Mouse (Mus musculus): Measurements from ENCODE around the gene Dnah3. TPM values are rescaled to one million over a fixed set of nuclear protein-coding genes. Genes with fewer than 3 reads are reported as not detected.
A peak's percentile ranks its signal among the peaks of the same experiment; 100 is the strongest.

The Dnah3 gene
- polyA plus RNA-seq, 1 experiment from 2014 or later = not detected

DNA sequence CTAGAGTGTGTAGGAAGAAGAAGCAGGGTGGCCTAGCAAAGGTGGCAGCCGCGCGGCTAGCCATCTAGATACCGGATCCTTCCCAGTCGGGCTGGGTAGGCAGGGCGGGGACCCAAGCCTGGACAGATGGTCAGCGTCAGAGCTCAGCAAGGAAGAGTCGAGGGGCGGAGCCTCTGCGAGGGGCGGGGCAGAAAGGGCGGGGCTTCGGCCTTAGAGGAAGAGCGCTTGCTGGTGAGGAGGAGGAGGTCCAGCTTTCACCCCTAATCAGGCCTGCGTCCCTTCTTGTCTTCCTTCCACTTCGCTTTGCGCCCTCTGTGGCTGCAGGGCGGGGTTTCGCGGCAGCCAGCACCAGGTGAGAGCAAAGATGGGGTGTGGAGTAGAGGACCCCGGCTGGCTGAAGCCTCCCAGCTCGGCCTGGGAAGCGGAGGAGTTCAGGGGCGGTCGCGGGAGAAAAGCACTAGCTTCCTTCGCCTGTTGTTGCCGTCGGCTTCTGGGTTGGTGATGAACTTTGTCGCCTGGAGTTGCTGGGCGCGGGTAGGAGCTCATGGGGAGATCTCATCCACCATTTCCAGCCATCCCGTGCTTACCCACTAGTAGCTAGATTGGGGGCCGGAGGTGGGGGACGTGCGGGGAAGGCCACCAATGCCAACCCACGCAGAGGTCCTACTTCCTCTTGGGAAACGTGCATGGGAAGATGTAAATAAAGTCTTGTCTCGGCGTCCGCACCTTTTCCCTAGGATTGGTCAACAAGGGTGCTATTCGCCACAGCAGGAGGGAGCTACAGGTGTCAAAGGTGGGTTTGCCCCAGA lies 7.3 kb upstream of the Dnah3 start, which contains the start of gene Tmem159:
Tmem159 (plus strand) TSS at position 190 of the 809 bp plus-strand sequence.
- Histone ChIP-seq H3K27ac (peak within 1 kb of the TSS; percentile 80), H3K4me1 (peaks cover 10% of the 10 kb centered on the region), H3K4me3 (peak within 1 kb of the TSS; percentile 80), H3K36me3 (no peaks in the 10 kb centered on the region), H3K9me3 (no peaks in the 10 kb centered on the region), H3K27me3 (ENCODE audit: insufficient read depth, poor library complexity, severe bottlenecking) (no peaks in the 10 kb centered on the region)
- under 1% methylated on average over 41 of the region's 42 CpGs for WGBS
- DNase-seq (ENCODE audit: low spot score) = peak; percentile 95

- Histone ChIP-seq H3K9me3 (no peaks in the 10 kb centered on the region), H3K27me3 (ENCODE audit: insufficient read depth, poor library complexity, severe bottlenecking) (no peaks in the 10 kb centered on the region), H3K4me3 (no peak overlapping the region), H3K36me3 (no peaks in the 10 kb centered on the region), H3K4me1 (peaks cover 9% of the 10 kb centered on the region), H3K27ac (no peak overlapping the region)
- WGBS = 29% methylated on average over 9 of the region's 9 CpGs
- DNase-seq (ENCODE audit: low spot score) = no peak
These were observed 3.3 kb upstream of the Dnah3 start for GRCm38 (mm10) chr7:120098403-120098802.

- DNase-seq (ENCODE audit: low spot score) = no peak
- H3K4me3 ChIP-seq = no peak overlapping the region
- H3K27ac ChIP-seq = no peak overlapping the region
- no peaks in the 10 kb centered on the region for H3K27me3 ChIP-seq (ENCODE audit: insufficient read depth, poor library complexity, severe bottlenecking)
- peaks cover 4% of the 10 kb centered on the region; the same call in 1 of the 2 replicates for H3K4me1 ChIP-seq
- no peaks in the 10 kb centered on the region for H3K9me3 ChIP-seq
- H3K36me3 ChIP-seq = no peaks in the 10 kb centered on the region
- 6% methylated on average over 7 of the region's 7 CpGs for WGBS
These were observed 2.8 kb upstream of the Dnah3 start for GRCm38 (mm10) chr7:120097845-120098244.

DNA sequence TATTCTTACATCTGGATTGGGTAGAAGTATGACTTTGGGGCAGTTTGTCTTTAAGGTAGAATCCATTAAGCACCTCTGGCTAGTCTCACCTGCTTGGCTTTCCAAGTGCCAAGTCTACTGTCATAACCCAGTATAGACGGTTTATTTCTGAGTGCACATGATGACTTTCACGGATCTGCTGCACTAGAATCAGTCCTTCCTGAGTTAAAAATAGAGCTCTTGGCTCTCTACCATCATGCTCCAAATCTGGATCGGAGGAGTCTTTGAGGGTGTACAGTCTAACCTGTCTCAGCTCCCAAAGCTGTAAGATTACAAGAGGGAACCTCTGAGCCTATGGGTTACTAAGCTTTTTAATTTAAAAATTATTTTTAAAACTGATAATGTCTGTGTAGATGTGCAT lies 864 bp downstream of the Dnah3 start:
- H3K27ac ChIP-seq = no peak overlapping the region
- H3K27me3 ChIP-seq (ENCODE audit: insufficient read depth, poor library complexity, severe bottlenecking) = no peaks in the 10 kb centered on the region
- 52% methylated on average over 3 of the region's 3 CpGs for WGBS
- H3K4me3 ChIP-seq = no peak overlapping the region
- no peaks in the 10 kb centered on the region for H3K36me3 ChIP-seq
- no peaks in the 10 kb centered on the region for H3K4me1 ChIP-seq
- no peaks in the 10 kb centered on the region for H3K9me3 ChIP-seq
- no peak for DNase-seq (ENCODE audit: low spot score)

DNA sequence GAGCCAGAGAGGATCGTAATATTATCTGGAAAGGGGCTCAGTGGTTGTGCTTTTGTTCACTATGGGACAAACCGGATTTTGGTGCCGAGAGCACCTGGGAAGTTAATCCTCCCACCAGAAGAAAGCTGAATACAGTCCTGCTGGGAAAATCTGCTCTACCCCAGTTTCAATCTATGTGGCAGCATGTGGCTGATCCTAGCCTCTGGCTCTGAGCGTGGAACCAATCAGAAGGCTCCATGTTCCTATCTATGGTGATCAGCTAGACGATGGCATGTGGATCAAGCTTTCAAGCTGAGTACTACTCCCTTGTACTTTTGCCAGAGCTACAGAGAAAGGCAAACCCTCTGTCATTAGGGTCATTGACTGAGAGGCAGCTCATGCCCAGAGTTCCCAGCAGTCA lies 2.0 kb downstream of the Dnah3 start:
- H3K9me3 ChIP-seq = no peaks in the 10 kb centered on the region
- no peaks in the 10 kb centered on the region for H3K27me3 ChIP-seq (ENCODE audit: insufficient read depth, poor library complexity, severe bottlenecking)
- no peaks in the 10 kb centered on the region for H3K36me3 ChIP-seq
- no peak overlapping the region for H3K4me3 ChIP-seq
- H3K4me1 ChIP-seq = no peaks in the 10 kb centered on the region
- 49% methylated on average over 5 of the region's 5 CpGs for WGBS
- H3K27ac ChIP-seq = no peak overlapping the region
- DNase-seq (ENCODE audit: low spot score) = no peak

DNA sequence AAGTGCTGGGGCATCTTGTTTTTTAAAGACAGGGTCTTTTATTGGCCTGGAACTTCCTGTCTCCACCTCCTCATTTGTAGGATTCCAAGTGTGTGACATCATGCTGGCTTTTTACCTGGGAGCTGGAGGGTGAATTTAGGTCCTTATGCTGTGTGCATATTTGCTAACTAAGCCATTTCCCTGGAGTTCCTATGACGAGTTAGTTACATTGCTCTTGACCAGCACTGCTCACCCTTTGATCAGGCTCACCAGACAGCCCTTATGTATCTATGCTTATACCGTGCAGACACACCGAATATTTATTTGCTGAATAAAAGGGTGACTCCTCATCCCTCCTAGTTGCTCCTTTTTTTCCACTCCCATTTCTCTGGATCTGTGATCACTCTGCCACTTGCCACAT lies 14.9 kb downstream of the Dnah3 start:
- Histone ChIP-seq H3K36me3 (no peaks in the 10 kb centered on the region), H3K27ac (no peak overlapping the region), H3K4me1 (no peaks in the 10 kb centered on the region), H3K9me3 (no peaks in the 10 kb centered on the region), H3K4me3 (no peak overlapping the region), H3K27me3 (ENCODE audit: insufficient read depth, poor library complexity, severe bottlenecking) (no peaks in the 10 kb centered on the region)
- no peak for DNase-seq (ENCODE audit: low spot score)
- WGBS = 80% methylated on average over 3 of the region's 3 CpGs

- H3K27ac ChIP-seq = no peak overlapping the region
- H3K4me3 ChIP-seq = no peak overlapping the region
- no peaks in the 10 kb centered on the region for H3K36me3 ChIP-seq
- H3K27me3 ChIP-seq (ENCODE audit: insufficient read depth, poor library complexity, severe bottlenecking) = no peaks in the 10 kb centered on the region
- 44% methylated on average over 3 of the region's 3 CpGs for WGBS
- DNase-seq (ENCODE audit: low spot score) = no peak
- H3K4me1 ChIP-seq = no peaks in the 10 kb centered on the region
- H3K9me3 ChIP-seq = no peaks in the 10 kb centered on the region
These were observed 25.9 kb downstream of the Dnah3 start for GRCm38 (mm10) chr7:120069164-120069563.

DNA sequence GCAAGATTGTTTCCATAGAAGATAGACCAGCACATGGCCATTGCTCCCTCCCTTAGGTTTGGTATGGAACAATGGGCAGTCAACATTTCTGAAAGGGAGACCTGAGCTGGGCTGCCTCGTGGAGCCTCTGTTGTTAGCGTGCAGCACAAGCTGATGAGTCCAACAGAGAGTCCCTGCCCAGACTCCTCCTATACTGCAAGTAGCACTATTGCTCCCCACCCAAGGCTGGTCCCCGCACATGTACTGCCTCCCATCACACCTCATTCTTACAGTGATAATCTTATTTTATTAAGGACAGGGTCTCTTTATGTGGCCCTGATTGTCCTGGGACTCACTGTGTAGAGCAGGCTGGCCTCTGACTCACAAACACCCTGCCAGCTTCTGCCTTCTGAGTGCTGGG lies 27.0 kb downstream of the Dnah3 start:
- no peaks in the 10 kb centered on the region for H3K27me3 ChIP-seq (ENCODE audit: insufficient read depth, poor library complexity, severe bottlenecking)
- H3K4me3 ChIP-seq = no peak overlapping the region
- H3K27ac ChIP-seq = no peak overlapping the region
- 70% methylated on average over 3 of the region's 3 CpGs for WGBS
- H3K36me3 ChIP-seq = no peaks in the 10 kb centered on the region
- no peaks in the 10 kb centered on the region for H3K4me1 ChIP-seq
- DNase-seq (ENCODE audit: low spot score) = no peak
- H3K9me3 ChIP-seq = no peaks in the 10 kb centered on the region

DNA sequence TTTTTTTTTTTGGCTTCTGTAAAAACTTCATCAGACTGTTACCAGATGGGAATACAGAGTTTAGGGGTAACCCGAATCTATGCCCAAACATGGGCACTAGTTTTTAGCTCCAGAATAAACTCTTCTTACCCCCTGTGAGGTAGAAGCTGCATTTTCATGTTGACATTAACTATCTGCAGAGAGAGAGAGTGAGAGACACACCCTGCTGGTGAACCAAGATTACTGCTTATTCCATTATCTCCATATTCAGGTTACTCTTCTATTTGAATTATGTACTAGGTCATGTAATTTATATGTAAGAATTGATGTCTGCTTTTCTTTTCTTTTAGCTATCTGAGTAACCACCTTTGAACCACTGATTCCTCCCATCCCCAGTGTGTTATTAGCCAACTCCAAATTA lies 31.0 kb downstream of the Dnah3 start:
- Histone ChIP-seq H3K4me1 (no peaks in the 10 kb centered on the region), H3K27me3 (ENCODE audit: insufficient read depth, poor library complexity, severe bottlenecking) (no peaks in the 10 kb centered on the region), H3K4me3 (no peak overlapping the region), H3K36me3 (no peaks in the 10 kb centered on the region), H3K27ac (no peak overlapping the region), H3K9me3 (no peaks in the 10 kb centered on the region)
- no peak for DNase-seq (ENCODE audit: low spot score)
- WGBS = 68% methylated on average over 1 of the region's 1 CpGs

- peaks cover 14% of the 10 kb centered on the region for H3K4me1 ChIP-seq
- H3K4me3 ChIP-seq = no peak overlapping the region
- WGBS = 74% methylated on average over 3 of the region's 3 CpGs
- no peaks in the 10 kb centered on the region for H3K27me3 ChIP-seq (ENCODE audit: insufficient read depth, poor library complexity, severe bottlenecking)
- no peaks in the 10 kb centered on the region for H3K9me3 ChIP-seq
- DNase-seq (ENCODE audit: low spot score) = no peak
- no peak overlapping the region; the same call in 1 of the 2 replicates for H3K27ac ChIP-seq
- H3K36me3 ChIP-seq = no peaks in the 10 kb centered on the region
These were observed 39.6 kb downstream of the Dnah3 start for GRCm38 (mm10) chr7:120055479-120055878.

- 10% methylated on average over 1 of the region's 2 CpGs for WGBS
- H3K4me1 ChIP-seq = peaks cover 14% of the 10 kb centered on the region
- peak overlapping the region; percentile 73 for H3K27ac ChIP-seq
- H3K27me3 ChIP-seq (ENCODE audit: insufficient read depth, poor library complexity, severe bottlenecking) = no peaks in the 10 kb centered on the region
- no peak overlapping the region for H3K4me3 ChIP-seq
- no peaks in the 10 kb centered on the region for H3K36me3 ChIP-seq
- no peak for DNase-seq (ENCODE audit: low spot score)
- H3K9me3 ChIP-seq = no peaks in the 10 kb centered on the region
These were observed 41.1 kb downstream of the Dnah3 start for GRCm38 (mm10) chr7:120054016-120054415.

- peaks cover 14% of the 10 kb centered on the region for H3K4me1 ChIP-seq
- H3K4me3 ChIP-seq = no peak overlapping the region
- H3K27ac ChIP-seq = no peak overlapping the region
- H3K36me3 ChIP-seq = no peaks in the 10 kb centered on the region
- DNase-seq (ENCODE audit: low spot score) = no peak
- H3K27me3 ChIP-seq (ENCODE audit: insufficient read depth, poor library complexity, severe bottlenecking) = no peaks in the 10 kb centered on the region
- no peaks in the 10 kb centered on the region for H3K9me3 ChIP-seq
These were observed 44.6 kb downstream of the Dnah3 start for GRCm38 (mm10) chr7:120050447-120050846.

- DNase-seq (ENCODE audit: low spot score) = no peak
- WGBS = 82% methylated on average over 3 of the region's 3 CpGs
- H3K27me3 ChIP-seq (ENCODE audit: insufficient read depth, poor library complexity, severe bottlenecking) = no peaks in the 10 kb centered on the region
- no peaks in the 10 kb centered on the region for H3K9me3 ChIP-seq
- H3K4me3 ChIP-seq = no peak overlapping the region
- no peak overlapping the region for H3K27ac ChIP-seq
- no peaks in the 10 kb centered on the region for H3K4me1 ChIP-seq
- no peaks in the 10 kb centered on the region for H3K36me3 ChIP-seq
These were observed 51.1 kb downstream of the Dnah3 start for GRCm38 (mm10) chr7:120043990-120044389.

DNA sequence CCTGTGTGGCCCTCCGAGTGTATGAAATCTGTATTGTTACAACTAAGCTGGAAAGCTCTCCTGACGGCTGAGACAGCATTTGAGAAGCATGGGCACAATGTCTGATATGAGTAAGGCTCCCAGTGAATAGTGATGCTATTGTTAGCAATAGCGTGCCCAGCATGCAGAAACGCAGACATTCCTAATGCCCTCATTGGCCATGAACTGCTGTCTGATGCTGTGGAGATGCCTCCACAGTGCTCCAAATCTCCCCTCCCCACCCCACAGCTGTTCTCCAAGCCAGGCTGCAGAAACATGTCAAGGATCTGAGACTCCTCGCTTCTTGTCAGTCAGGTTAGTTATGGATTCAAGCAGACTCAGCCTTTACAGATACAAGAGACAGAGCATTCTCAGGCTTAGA lies 58.7 kb downstream of the Dnah3 start:
- Histone ChIP-seq H3K4me3 (no peak overlapping the region), H3K27ac (no peak overlapping the region), H3K36me3 (no peaks in the 10 kb centered on the region), H3K27me3 (ENCODE audit: insufficient read depth, poor library complexity, severe bottlenecking) (no peaks in the 10 kb centered on the region), H3K9me3 (no peaks in the 10 kb centered on the region), H3K4me1 (no peaks in the 10 kb centered on the region)
- 72% methylated on average over 5 of the region's 5 CpGs for WGBS
- DNase-seq (ENCODE audit: low spot score) = no peak
